Mouse (Mus musculus): ENCODE results near the gene Uhrf2. TPM values are rescaled to one million over a fixed set of nuclear protein-coding genes. Genes with fewer than 3 reads are reported as not detected.

Uhrf2 gene
- total and polyA plus RNA-seq, 3 experiments: 20.9 to 40.6 (median 31.1) TPM

GRCm38 (mm10) chr19:30050584-30050983 lies 20.3 kb downstream of the Uhrf2 start:
- DNase-seq: no peak

- no peak for DNase-seq
Measured at GRCm38 (mm10) chr19:30051479-30051878, 21.2 kb downstream of the Uhrf2 start.

- no peak for DNase-seq
Measured at GRCm38 (mm10) chr19:30054218-30054617, 23.9 kb downstream of the Uhrf2 start.

- DNase-seq: no peak
Measured at GRCm38 (mm10) chr19:30065797-30066196, 35.5 kb downstream of the Uhrf2 start.

GRCm38 (mm10) chr19:30090163-30090562 lies 59.9 kb downstream of the Uhrf2 start:
- no peak for DNase-seq

GRCm38 (mm10) chr19:30091644-30092295 lies 61.5 kb downstream of the Uhrf2 start:
- DNase-seq: no peak

GRCm38 (mm10) chr19:30096186-30096585 lies 65.9 kb downstream of the Uhrf2 start:
- DNase-seq: peak; percentile 50

- DNase-seq: no peak
Measured at GRCm38 (mm10) chr19:30097039-30097438, 66.7 kb downstream of the Uhrf2 start.

GRCm38 (mm10) chr19:30100571-30100970 lies 70.3 kb downstream of the Uhrf2 start:
- no peak for DNase-seq

GRCm38 (mm10) chr19:30102620-30103019 lies 72.3 kb downstream of the Uhrf2 start:
- DNase-seq: no peak

- DNase-seq: no peak
Measured at GRCm38 (mm10) chr19:30105045-30105842, 74.9 kb downstream of the Uhrf2 start.

GRCm38 (mm10) chr19:30107221-30107845 lies 77.0 kb downstream of the Uhrf2 start:
- peak; percentile 45 for DNase-seq

GRCm38 (mm10) chr19:30108616-30109015 lies 78.3 kb downstream of the Uhrf2 start:
- no peak for DNase-seq

GRCm38 (mm10) chr19:30109122-30109521 lies 78.8 kb downstream of the Uhrf2 start:
- no peak for DNase-seq

- no peak for DNase-seq
Measured at GRCm38 (mm10) chr19:30111421-30111820, 81.1 kb downstream of the Uhrf2 start.

GRCm38 (mm10) chr19:30112961-30113688 lies 82.8 kb downstream of the Uhrf2 start:
- DNase-seq: no peak

- DNase-seq: no peak
Measured at GRCm38 (mm10) chr19:30114919-30115441, 84.7 kb downstream of the Uhrf2 start.

GRCm38 (mm10) chr19:30115606-30116005 lies 85.3 kb downstream of the Uhrf2 start:
- no peak for DNase-seq

GRCm38 (mm10) chr19:30117241-30117640 lies 86.9 kb downstream of the Uhrf2 start:
- no peak for DNase-seq

- DNase-seq: no peak
Measured at GRCm38 (mm10) chr19:30117775-30118174, 87.5 kb downstream of the Uhrf2 start.

GRCm38 (mm10) chr19:30118344-30119312 lies 88.3 kb downstream of the Uhrf2 start:
- no peak for DNase-seq

All from adrenal gland, adult 2 months (tissue).